Mouse (Mus musculus) cortical plate, adult 2 months (tissue): ENCODE results near the gene Xpo4. TPM values are rescaled to one million over a fixed set of nuclear protein-coding genes. Genes with fewer than 3 reads are reported as not detected.
"Not testable (repeated sequence)": the region's sequence is repeated elsewhere in the genome, so short reads cannot be mapped to it uniquely, and the experiment has no call there.

Experiments
- H3K27ac ChIP-seq: fragments of 200-500 bp; 2 replicates; pipeline ENCODE4 v1.5.1; 2012; ENCODE audit warnings: low read length, control low read depth, inconsistent platforms; ENCODE audit not compliant: insufficient read depth
- H3K4me1 ChIP-seq: fragments of 200-500 bp; 2 replicates; pipeline ENCODE4 v1.6.1; 2011; ENCODE audit warnings: low read length; ENCODE audit not compliant: control insufficient read depth, insufficient read depth
- H3K4me3 ChIP-seq: fragments of 200-500 bp; 2 replicates; pipeline ENCODE4 v1.5.1; 2011; ENCODE audit warnings: mild to moderate bottlenecking, low read length, control low read depth; ENCODE audit not compliant: insufficient read depth
- CTCF ChIP-seq: fragments of 200-500 bp; IDR thresholded peaks from 2 replicates; pipeline ENCODE4 v1.5.1; 2011; ENCODE audit warnings: mild to moderate bottlenecking, control low read depth, low read length; ENCODE audit not compliant: insufficient read depth; ENCODE audit errors: extremely low read depth
- POLR2A ChIP-seq: fragments of 200-500 bp; IDR thresholded peaks from 2 replicates; pipeline ENCODE4 v1.6.1; 2011; ENCODE audit warnings: mild to moderate bottlenecking, low read length, control low read depth; ENCODE audit not compliant: insufficient read depth; ENCODE audit errors: extremely low read depth
- polyA plus RNA-seq: library from polyadenylated mRNA; depleted of rRNA; stranded (reverse); fragments of >200 nt; gene quantifications from 2 replicates; pipeline ENCODE4 v1.2.3, GENCODE M21; 2012

Gene Xpo4
- polyA plus RNA-seq, 1 experiment, result 7.1 TPM

DNA sequence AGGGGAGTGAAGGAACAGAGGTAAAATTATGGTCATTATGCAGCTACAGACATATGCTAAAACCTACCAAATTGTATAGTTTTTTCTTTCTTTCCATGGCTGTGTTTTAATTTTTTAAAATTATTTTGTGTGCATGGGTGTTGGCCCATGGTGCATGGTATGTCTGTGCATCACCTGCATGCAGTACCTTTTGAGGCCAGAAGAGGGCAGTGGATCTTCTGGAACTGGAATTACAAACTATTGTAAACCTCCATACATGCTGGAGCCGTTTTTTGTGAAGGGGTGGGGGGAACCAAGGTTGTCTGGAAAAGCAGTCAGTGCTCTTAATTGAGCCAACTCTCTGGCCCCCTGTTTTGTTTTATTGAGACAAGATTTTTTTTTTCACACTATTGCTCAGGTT lies 19.3 kb upstream of the Xpo4 start:
- TF ChIP-seq POLR2A (no peak), CTCF (peak; percentile 72)
- H3K4me1 ChIP-seq, result no peaks in the 10 kb centered on the region
- H3K27ac ChIP-seq, result no peak overlapping the region

DNA sequence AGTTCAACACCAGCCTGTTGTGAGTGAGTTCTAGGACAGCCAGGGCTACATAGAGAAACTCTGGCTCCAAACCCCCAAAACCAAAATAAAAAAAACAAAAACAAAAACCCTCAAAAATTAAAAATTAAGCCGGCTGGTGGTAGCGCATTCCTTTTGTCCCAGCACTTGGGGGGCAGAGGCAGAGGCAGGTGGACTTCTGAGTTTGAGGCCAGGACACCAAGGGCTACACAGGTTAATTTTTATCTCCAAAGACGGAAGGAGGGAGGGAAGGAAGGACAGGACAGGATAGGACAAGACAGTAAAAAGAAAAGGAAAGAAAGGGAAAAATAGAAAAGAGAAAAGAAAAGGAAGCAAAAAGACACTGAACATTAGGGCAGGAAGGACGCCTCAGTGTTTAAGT lies 17.5 kb upstream of the Xpo4 start:
- H3K4me1 ChIP-seq, result no peaks in the 10 kb centered on the region

More for the DNA sequence above, 19.3 kb upstream of the Xpo4 start:
- H3K4me3 ChIP-seq, result no peak overlapping the region

DNA sequence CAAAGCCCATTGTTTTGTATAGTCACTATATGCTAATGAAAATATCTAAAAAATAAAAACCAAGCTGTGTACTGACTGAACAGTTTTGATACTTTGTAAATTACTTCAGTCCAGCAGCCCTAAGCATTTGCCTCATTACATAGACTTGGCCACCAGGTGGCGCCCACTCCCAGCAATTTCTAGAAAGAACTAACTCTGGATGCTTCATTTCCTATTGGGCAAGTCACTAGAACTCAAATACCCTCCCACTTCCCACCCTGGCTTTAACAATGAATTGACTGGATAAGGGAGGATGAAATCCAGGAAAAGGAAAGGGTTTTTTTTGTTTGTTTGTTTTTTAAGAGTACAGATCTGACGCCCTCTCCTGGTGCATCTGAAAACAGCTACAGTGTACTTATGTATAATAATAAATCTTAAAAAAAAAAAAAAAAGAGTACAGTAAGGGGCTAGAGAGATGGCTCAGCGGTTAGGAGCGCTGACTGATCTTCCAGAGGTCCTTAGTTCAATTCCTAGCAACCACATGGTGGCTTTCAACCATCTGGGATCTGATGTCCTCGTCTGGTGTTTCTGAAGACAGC lies 14.8 kb upstream of the Xpo4 start:
- TF ChIP-seq POLR2A (no peak), CTCF (peak; percentile 73)
- Histone ChIP-seq H3K4me1 (no peaks in the 10 kb centered on the region), H3K4me3 (no peak overlapping the region), H3K27ac (no peak overlapping the region)

More for the DNA sequence above, 17.5 kb upstream of the Xpo4 start:
- no peak overlapping the region for H3K27ac ChIP-seq
- no peak for TF ChIP-seq POLR2A
- no peak for TF ChIP-seq CTCF
- no peak overlapping the region for H3K4me3 ChIP-seq

DNA sequence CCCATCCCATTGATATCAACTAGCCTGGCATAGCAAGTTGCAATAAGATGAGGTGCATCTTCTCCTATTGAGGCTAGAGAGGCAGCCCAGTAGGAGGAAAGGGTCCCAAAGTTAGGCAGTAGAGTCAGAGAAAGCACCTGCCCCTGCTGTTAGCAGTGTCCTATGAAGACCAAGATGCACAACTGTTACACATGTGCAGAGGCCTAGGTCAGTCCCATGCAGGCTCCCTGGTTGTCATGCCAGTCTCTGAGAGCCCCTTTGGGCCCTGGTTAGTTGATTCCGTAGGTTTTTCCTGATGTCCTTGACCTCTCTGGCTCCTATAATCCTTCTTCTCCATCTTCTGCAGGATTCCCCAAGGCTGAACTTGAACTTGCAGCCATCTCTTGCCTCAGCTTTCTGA lies 14.3 kb upstream of the Xpo4 start:
- H3K27ac ChIP-seq, result no peak overlapping the region
- TF ChIP-seq POLR2A (no peak), CTCF (no peak)
- H3K4me3 ChIP-seq, result no peak overlapping the region
- H3K4me1 ChIP-seq, result no peaks in the 10 kb centered on the region

DNA sequence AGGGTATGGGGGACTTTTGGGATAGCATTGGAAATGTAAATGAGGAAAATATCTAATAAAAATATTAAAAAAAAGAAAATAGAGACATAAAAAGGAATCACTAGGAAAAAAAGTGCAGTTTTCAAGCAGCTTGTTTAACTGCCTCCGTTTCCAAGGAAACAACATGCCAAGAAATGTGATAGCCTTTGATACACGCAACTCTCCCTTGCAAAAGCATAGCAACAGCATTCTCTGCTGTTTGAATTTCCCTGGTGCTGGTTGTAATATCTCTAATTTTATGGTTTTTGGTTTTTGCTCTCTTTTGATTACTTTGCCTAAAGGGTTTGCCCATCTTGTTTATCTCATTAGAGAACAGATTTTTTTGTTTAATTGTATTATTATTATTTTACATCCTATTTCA lies 10.3 kb upstream of the Xpo4 start:
- Histone ChIP-seq H3K27ac (no peak overlapping the region), H3K4me1 (no peaks in the 10 kb centered on the region), H3K4me3 (no peak overlapping the region)
- TF ChIP-seq POLR2A, result no peak
- no peak for TF ChIP-seq CTCF

DNA sequence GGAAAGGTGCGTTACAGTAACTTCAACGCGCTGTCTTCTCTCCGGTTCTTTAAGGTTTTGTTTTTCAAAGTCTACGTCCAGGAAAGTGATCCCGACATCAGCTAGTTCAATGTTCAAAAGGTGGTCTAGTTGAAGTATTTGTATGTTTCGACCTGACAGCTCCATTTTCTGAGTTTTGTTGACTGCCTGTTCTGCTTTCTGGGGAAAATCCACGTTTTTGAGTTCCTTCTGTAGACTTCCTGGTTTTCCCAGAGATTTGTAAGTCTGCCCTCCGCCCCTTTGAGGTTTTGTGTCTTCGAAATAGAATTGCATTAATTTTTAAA lies 359 bp upstream of the Xpo4 start:
- TF ChIP-seq POLR2A (no peak), CTCF (no peak)
- Histone ChIP-seq H3K4me1 (no peaks in the 10 kb centered on the region), H3K27ac (no peak overlapping the region), H3K4me3 (peak overlapping the region; percentile 100)

DNA sequence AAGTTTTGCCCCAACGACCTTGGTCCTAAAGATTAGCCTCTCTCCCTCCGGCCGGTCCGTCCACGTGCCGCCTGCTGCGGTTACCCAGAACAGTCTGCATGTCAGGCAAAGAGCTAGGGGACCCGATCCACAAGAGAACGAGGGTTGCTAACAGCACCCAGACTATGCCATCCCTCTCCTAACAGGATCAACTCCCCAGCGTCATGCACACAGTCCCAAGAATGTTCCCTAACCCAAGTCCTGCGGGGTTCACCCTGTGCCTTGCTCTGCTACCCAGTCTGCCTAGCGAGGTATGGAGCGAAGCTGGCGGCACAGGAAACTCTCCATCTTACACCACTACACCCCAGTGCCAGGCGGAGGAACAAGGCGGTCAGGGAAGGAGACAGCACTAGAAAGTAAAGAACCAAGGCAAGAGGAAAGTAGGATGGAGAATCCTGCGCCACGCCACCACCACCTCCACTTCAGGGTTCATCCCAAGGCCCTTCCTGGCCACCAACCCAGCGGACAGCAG lies 864 bp downstream of the Xpo4 start:
- Histone ChIP-seq H3K27ac (no peak overlapping the region; the same call in 1 of the 2 replicates), H3K4me3 (peak overlapping the region; percentile 100), H3K4me1 (no peaks in the 10 kb centered on the region)
- TF ChIP-seq POLR2A, result no peak
- TF ChIP-seq CTCF, result no peak

DNA sequence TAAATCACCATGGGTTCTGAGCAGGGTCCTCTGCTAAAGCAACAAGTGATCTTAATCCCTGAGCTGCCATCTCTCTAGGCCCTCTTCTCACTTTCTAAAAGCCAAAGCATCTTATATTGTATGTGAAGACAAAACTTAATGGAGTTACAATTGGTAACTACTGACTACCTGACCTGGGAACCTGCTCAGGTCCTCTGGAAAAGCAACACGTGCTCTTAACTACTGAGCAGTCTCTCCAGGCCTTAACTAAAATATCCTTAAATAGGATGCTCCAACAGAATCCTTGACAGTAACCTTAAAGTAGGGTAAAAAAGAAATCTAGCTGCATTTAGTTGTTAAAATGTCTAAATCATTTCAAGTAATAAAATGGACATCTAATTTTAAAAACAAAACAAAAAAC lies 1.6 kb downstream of the Xpo4 start:
- no peak for TF ChIP-seq CTCF
- TF ChIP-seq POLR2A, result no peak
- H3K27ac ChIP-seq, result no peak overlapping the region
- no peaks in the 10 kb centered on the region for H3K4me1 ChIP-seq
- H3K4me3 ChIP-seq, result peak overlapping the region; percentile 100; the same call in 1 of the 2 replicates

DNA sequence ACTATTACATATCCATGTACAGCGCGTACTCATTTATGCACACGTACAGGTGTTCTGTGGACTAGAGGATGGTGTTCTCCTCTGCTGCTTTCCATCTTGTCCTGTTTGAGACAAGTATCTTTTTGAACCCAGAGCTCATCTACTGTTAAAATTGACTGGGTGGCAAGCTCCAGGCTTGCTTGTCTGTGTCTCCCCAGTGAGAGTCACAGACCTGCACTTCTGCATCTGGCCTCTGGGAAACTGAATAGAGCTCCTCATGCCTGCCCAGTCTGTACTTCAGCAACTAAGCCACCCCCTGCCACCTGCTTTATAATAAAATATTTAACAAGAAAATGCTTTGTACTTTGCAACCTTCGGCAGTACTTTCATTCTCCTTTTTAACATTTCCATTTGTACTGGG lies 6.9 kb downstream of the Xpo4 start:
- no peaks in the 10 kb centered on the region for H3K4me1 ChIP-seq
- TF ChIP-seq CTCF (0 out of 2 replicates have a peak, but pooled peaks have one; percentile 5), POLR2A (no peak)
- H3K4me3 ChIP-seq, result no peak overlapping the region
- no peak overlapping the region for H3K27ac ChIP-seq

DNA sequence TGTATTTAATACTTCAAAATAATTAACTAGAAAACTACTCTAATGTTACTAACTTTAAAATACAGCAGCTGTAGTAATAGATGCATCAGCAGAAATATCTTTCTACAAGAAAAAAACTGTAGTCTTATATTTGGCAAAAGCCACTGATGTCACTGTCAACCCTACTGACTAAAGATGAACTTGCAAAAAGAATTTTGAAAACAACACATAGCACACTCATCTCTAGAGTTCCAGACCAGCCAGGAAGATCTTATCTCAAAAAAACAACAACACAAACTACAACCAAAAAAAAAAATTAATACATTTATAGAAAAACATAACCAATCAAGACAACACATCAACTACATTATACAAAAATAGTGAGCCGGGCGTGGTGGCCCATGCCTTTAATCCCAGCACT lies 7.7 kb downstream of the Xpo4 start:
- TF ChIP-seq CTCF, result no peak
- no peak for TF ChIP-seq POLR2A

DNA sequence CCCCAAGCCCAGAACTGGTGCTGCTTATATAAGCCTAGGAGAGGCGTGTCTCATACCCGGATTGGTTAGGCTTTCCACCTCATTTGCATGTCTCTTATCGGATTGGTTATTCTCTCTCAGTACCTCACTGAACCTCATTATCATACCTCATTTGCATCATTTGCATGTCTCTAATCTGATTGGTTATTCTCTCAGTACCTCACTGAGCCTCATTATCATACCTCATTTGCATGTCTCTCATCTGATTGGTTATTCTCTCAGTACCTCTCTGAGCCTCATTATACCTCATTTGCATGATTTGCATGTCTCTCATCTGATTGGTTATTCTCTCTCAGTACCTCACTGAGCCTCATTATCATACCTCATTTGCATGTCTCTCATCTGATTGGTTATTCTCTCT lies 8.7 kb downstream of the Xpo4 start:
- H3K4me1 ChIP-seq, H3K27ac ChIP-seq, H3K4me3 ChIP-seq: not testable (repeated sequence)

More for the DNA sequence above, 7.7 kb downstream of the Xpo4 start:
- Histone ChIP-seq H3K4me1 (no peaks in the 10 kb centered on the region), H3K27ac (no peak overlapping the region), H3K4me3 (no peak overlapping the region)
